Mouse (Mus musculus) ES-E14 (cell line): ENCODE measurements at regions not wholly inside any gene's neighbourhood (a gene's known extent, or its start where the extent isn't known, plus 50 kb on each side); places are given as distances from the start of the nearest gene placed in this dataset.
A peak's percentile ranks its signal among the peaks of the same experiment; 100 is the strongest.

Experiments
- DNase-seq: peaks from one replicate; pipeline ENCODE4 v3.0.0-alpha.2; 2013; ENCODE audit warnings: low read depth, low spot score
- H3K27ac ChIP-seq: 2 replicates; pipeline ENCODE4 v1.5.1; 2012; ENCODE audit warnings: low read depth, mild to moderate bottlenecking, low read length, moderate library complexity, mixed read lengths; ENCODE audit not compliant: poor library complexity, insufficient read depth, severe bottlenecking
- H3K36me3 ChIP-seq: 2 replicates; pipeline ENCODE4 v1.6.1; 2012; ENCODE audit warnings: mild to moderate bottlenecking, low read length, moderate library complexity, mixed read lengths; ENCODE audit not compliant: control insufficient read depth, poor library complexity, insufficient read depth, severe bottlenecking
- H3K4me1 ChIP-seq, 2 experiments: fragments of 150-350 bp in 1 of 2; sonication (generic) in 1 of 2; 2 replicates each; pipeline ENCODE4 v1.6.1; 2012; ENCODE audit warnings: low read length in 2 of 2, mild to moderate bottlenecking in 1 of 2, mixed read lengths in 1 of 2; ENCODE audit not compliant: control insufficient read depth in 2 of 2, insufficient read depth in 2 of 2, poor library complexity in 1 of 2
- H3K4me3 ChIP-seq, 2 experiments: fragments of 150-350 bp in 1 of 2; sonication (generic) in 1 of 2; 2 replicates each; pipeline ENCODE4 v1.5.1; 2012; ENCODE audit warnings: low read length in 2 of 2, low read depth in 1 of 2, mild to moderate bottlenecking in 1 of 2, mixed read lengths in 1 of 2; ENCODE audit not compliant: insufficient read depth in 1 of 2, poor library complexity in 1 of 2, severe bottlenecking in 1 of 2
- H3K9ac ChIP-seq: 2 replicates; pipeline ENCODE4 v1.6.1; 2012; ENCODE audit warnings: low read depth, mild to moderate bottlenecking, low read length, mixed read lengths; ENCODE audit not compliant: poor library complexity, insufficient read depth, severe bottlenecking
- H3K9me3 ChIP-seq: fragments of 150-350 bp; sonication (generic); 2 replicates; pipeline ENCODE4 v1.6.1; 2012; ENCODE audit warnings: low read depth, mild to moderate bottlenecking, low read length; ENCODE audit not compliant: control insufficient read depth, insufficient read depth
- CHD2 ChIP-seq: IDR thresholded peaks from 2 replicates; pipeline ENCODE4 v1.6.1; 2014; ENCODE audit warnings: mild to moderate bottlenecking, low read depth, low read length, inconsistent platforms
- HCFC1 ChIP-seq: IDR thresholded peaks from 2 replicates; pipeline ENCODE4 v1.6.1; 2012; ENCODE audit warnings: low read length, inconsistent platforms, borderline replicate concordance; ENCODE audit not compliant: insufficient read depth
- MAFK ChIP-seq: IDR thresholded peaks from 2 replicates; pipeline ENCODE4 v1.6.1; 2014; ENCODE audit warnings: mild to moderate bottlenecking, low read depth, low read length, inconsistent platforms; ENCODE audit not compliant: insufficient read depth
- ZC3H11A ChIP-seq: IDR thresholded peaks from 2 replicates; pipeline ENCODE4 v1.6.1; 2012; ENCODE audit warnings: low read depth, mild to moderate bottlenecking, inconsistent platforms, low read length, borderline replicate concordance
- ZNF384 ChIP-seq: IDR thresholded peaks from 2 replicates; pipeline ENCODE4 v1.6.1; 2012; ENCODE audit warnings: low read depth, low read length, inconsistent platforms
- in situ Hi-C, 2 experiments: fragments of 600-800 bp; cut with MboI; formaldehyde crosslinking; loops; one replicate each; pipeline ENCODE4 v1.15.1; 2025; ENCODE audit warnings: low sequenced_read_pairs in 2 of 2, inconsistent platforms in 1 of 2; ENCODE audit not compliant: unreplicated experiment in 2 of 2

DNA sequence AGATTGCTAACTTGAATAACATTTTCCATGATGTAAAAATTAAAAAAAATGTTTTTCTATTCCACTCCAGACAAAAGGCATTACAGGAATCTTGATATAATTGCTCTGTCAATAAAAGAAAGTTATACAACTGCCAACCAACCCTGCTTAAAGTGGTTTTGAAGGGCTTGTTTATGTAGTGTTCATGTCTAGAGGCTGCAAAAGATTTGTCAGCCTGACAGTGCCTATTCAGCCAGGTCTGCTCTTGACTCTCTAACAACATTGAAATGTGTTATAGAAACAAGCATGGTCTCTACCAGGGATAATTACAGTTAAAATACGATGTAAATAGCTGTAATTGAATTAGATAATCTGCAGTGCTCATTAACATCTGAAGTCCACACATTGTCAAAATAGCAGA is 644.6 kb downstream of the Plod2 start:
- Histone ChIP-seq H3K4me3 (no peak overlapping the region), H3K9ac (no peak overlapping the region), H3K9me3 (no peaks in the 10 kb centered on the region), H3K36me3 (no peaks in the 10 kb centered on the region), H3K4me1 (no peaks in the 10 kb centered on the region), H3K27ac (no peak overlapping the region)
- no peak for DNase-seq
- in situ Hi-C loops, result no loop called here
- TF ChIP-seq HCFC1 (no peak), CHD2 (no peak), ZC3H11A (no peak), ZNF384 (no peak), MAFK (no peak)

DNA sequence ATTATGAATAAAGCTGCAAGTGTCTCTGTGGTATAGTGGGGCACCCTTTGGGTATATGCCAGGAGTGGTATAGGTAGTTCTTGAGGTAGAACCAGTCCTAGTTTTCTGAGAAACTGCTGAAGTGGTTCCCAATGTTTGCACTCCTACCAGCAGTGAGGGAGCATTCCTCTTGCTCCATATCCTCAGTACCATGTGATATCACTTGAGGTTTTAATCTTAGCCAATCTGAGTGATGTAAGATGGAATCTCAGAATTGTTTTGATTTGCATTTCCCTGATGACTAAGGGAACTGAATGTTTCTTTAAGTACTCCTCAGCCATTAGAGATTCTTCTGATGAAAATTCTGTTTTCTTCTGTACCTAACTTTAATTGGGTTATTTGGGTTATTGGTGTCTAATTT is 690.5 kb downstream of the Plod2 start:
- Histone ChIP-seq H3K4me1 (no peaks in the 10 kb centered on the region), H3K36me3 (no peaks in the 10 kb centered on the region), H3K4me3 (no peak overlapping the region), H3K27ac (no peak overlapping the region), H3K9me3 (no peaks in the 10 kb centered on the region), H3K9ac (no peak overlapping the region)
- in situ Hi-C loops, result no loop called here
- DNase-seq, result no peak
- no peak for TF ChIP-seq ZNF384
- no peak for TF ChIP-seq MAFK
- TF ChIP-seq ZC3H11A, result no peak
- no peak for TF ChIP-seq CHD2
- TF ChIP-seq HCFC1, result no peak

DNA sequence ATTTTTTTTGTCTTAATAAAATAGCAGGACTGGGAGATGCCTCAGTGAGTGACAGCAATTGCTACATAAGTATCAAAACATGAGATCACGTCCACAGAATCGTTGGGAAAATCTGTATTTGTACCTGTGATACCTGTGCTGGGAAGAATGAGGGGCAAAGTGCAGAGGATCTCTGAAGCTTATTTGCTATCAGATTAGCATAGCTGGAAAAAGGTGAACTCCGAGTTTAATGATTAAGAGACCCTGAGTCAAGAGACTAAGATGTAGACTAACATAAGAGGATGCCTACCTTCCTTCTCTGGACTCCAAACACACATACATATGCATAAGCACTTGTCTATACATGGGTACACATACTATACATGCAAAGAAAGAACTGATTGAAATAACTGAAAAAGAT is 710.1 kb downstream of the Plod2 start:
- in situ Hi-C loops, result no loop called here
- TF ChIP-seq MAFK (no peak), CHD2 (no peak), ZC3H11A (no peak), HCFC1 (no peak), ZNF384 (no peak)
- H3K4me3 ChIP-seq, result no peak overlapping the region

DNA sequence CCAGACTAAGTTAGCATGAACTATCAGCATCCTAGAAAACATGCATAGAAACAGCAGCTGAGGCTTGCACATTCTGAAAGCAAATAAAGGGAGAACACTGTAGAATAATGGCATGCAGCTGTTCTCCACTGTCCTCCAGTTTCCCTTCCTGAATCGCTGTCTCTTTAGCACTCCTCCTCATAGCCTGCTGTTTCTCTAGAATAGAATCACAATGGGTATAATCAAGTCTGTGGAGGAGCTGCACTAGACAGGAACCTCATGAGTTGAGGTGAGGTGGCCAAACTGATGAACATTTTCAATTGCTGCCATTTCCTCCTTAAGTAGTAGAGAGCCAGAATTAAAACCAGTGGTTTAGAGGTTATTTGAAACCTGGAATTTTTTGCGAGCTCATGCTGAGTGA is 755.3 kb downstream of the Plod2 start:
- Histone ChIP-seq H3K9ac (no peak overlapping the region), H3K36me3 (no peaks in the 10 kb centered on the region), H3K4me3 (no peak overlapping the region), H3K9me3 (no peaks in the 10 kb centered on the region), H3K27ac (no peak overlapping the region), H3K4me1 (0 out of 4 replicates have a peak, but pooled peaks cover 0 to 2% of the 10 kb centered on the region in 2 experiments)
- in situ Hi-C loops, result no loop called here
- TF ChIP-seq CHD2, result no peak
- no peak for TF ChIP-seq HCFC1
- no peak for TF ChIP-seq MAFK
- no peak for TF ChIP-seq ZC3H11A
- no peak for TF ChIP-seq ZNF384
- peak; percentile 2 for DNase-seq

More for the DNA sequence above, 710.1 kb downstream of the Plod2 start:
- H3K9me3 ChIP-seq, result no peaks in the 10 kb centered on the region
- no peak overlapping the region for H3K9ac ChIP-seq
- H3K27ac ChIP-seq, result no peak overlapping the region
- no peaks in the 10 kb centered on the region for H3K4me1 ChIP-seq
- DNase-seq, result no peak
- H3K36me3 ChIP-seq, result no peaks in the 10 kb centered on the region

DNA sequence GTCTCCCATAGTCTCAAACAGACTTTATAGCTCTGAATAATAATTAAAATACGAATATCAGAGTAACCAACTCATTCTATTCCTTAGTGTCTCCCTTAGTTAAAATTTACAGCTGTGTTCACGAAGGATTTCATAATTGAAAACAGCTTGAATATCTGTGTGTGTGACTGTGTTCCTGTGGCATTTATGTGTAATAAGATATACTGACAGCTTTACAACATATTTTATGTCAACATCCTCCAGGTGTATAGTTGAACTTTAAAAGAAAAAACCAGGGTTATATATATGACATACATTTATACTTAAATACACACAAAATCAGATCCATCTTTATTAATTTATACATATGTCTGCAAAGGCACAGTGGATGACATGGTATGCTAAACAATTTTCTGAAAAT is 764.7 kb downstream of the Plod2 start:
- DNase-seq, result no peak
- Histone ChIP-seq H3K36me3 (no peaks in the 10 kb centered on the region), H3K9me3 (no peaks in the 10 kb centered on the region), H3K4me3 (no peak overlapping the region), H3K27ac (no peak overlapping the region), H3K4me1 (no peaks in the 10 kb centered on the region), H3K9ac (no peak overlapping the region)
- TF ChIP-seq MAFK (no peak), HCFC1 (no peak), ZNF384 (no peak), ZC3H11A (no peak), CHD2 (no peak)
- in situ Hi-C loops, result no loop called here
